Mouse (Mus musculus): Measurements from ENCODE around the gene Yeats4. TPM values are rescaled to one million over a fixed set of nuclear protein-coding genes. Genes with fewer than 3 reads are reported as not detected.

Gene Yeats4
- 107 and 111 TPM in 2 replicates for polyA plus RNA-seq (2016; fragmentation: Nextera tagmentation; extraction: Ambion mirVana)

- peaks cover 36% of the 10 kb centered on the region for H3K36me3 ChIP-seq
- peak within 1 kb of the TSS; percentile 99 for H3K27ac ChIP-seq
- no peaks in the 10 kb centered on the region for H3K27me3 ChIP-seq (ENCODE audit: low read depth, poor library complexity, severe bottlenecking)
- peak; percentile 98 for DNase-seq (ENCODE audit: low spot score)
- WGBS: 1% methylated on average over 61 of the region's 63 CpGs
- no peaks in the 10 kb centered on the region for H3K9me3 ChIP-seq (replicated peaks)
- peaks cover 21% of the 10 kb centered on the region for H3K4me1 ChIP-seq
- H3K4me3 ChIP-seq: peak within 1 kb of the TSS; percentile 81
These were observed at the start of gene Yeats4 for GRCm38 (mm10) chr10:117224102-117224990. TSS of gene Yeats4 (minus strand) at chr10:117224507.

- H3K36me3 ChIP-seq: no peaks in the 10 kb centered on the region
- H3K9me3 ChIP-seq (replicated peaks): no peaks in the 10 kb centered on the region
- no peaks in the 10 kb centered on the region for H3K27me3 ChIP-seq (ENCODE audit: low read depth, poor library complexity, severe bottlenecking)
- DNase-seq (ENCODE audit: low spot score): peak; percentile 7
- no peak overlapping the region for H3K4me3 ChIP-seq
- no peak overlapping the region for H3K27ac ChIP-seq
- no peaks in the 10 kb centered on the region for H3K4me1 ChIP-seq
These were observed 47.7 kb upstream of the Yeats4 start for GRCm38 (mm10) chr10:117272023-117272422.

DNA sequence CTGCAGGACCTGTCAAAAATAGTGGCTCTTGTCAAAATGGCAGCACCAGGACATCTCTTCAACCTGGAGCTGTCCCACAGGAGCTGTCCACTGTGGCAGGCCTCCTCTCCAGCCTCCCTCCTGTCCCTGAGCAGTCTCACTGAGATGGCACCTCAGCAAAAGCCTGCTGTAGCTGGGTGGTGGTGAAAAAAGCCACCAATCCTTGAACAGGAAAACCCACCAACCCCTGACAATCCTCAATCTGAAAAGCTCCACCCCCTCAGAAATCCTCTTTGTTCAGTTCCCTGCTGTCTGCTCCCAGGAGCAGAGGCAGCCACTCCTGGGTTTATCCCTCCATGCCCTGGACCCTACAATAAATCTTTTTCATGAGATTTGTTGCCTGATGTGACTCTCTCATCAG is 35.6 kb upstream of the Yeats4 start:
- H3K4me1 ChIP-seq: no peaks in the 10 kb centered on the region
- no peak overlapping the region for H3K27ac ChIP-seq
- no peaks in the 10 kb centered on the region for H3K36me3 ChIP-seq
- DNase-seq (ENCODE audit: low spot score): no peak
- no peaks in the 10 kb centered on the region for H3K27me3 ChIP-seq (ENCODE audit: low read depth, poor library complexity, severe bottlenecking)
- no peak overlapping the region for H3K4me3 ChIP-seq
- no peaks in the 10 kb centered on the region for H3K9me3 ChIP-seq (replicated peaks)

DNA sequence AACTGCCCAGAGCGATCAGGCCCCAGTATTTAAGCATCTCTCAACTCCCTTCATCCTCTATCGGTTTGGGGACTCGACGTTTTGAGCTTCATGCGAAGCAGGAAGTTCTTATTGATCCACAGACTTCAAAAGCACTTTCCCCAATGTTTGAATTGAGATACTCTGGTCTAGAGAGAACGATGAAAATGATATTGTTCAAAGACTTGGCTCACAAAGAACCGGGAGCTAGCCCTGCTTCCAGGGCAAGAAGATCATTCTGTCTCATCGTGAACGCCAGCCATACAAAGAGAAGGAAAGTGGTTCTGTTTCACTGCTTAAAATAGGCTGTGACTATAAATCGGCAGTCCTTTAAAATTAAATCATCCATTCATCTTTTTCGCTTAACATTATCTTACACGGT is 14.3 kb upstream of the Yeats4 start, which contains the start of gene 9530003J23Rik:
Gene 9530003J23Rik (minus strand): TSS at position 101 of the 400 bp plus-strand sequence.
- Histone ChIP-seq H3K27ac (no peak within 1 kb of the TSS), H3K36me3 (no peaks in the 10 kb centered on the region), H3K4me3 (no peak within 1 kb of the TSS), H3K4me1 (peaks cover 5% of the 10 kb centered on the region; the same call in 1 of the 2 replicates), H3K27me3 (ENCODE audit: low read depth, poor library complexity, severe bottlenecking) (no peaks in the 10 kb centered on the region), H3K9me3 (replicated peaks) (no peaks in the 10 kb centered on the region)
- DNase-seq (ENCODE audit: low spot score): no peak
- 91% methylated on average over 12 of the region's 12 CpGs for WGBS

DNA sequence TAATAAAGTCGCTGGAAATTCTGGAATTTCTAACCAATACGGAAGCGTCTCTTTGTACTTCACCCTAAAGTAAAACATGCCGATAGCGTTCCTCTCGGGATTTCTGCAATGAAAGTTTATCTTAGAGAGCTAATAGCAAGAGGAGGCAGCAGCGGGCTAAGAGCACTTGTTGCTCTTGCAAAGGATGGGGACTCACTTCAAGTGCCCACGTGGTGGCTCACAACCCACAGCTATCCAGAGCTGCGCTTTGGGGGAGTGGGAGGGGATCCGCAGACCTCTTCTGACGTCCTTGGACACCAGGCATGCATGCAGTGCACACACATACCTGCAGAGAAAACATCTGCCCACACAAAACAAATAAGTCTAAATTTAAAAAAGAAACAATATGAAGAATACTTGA is 11.6 kb upstream of the Yeats4 start:
- H3K27me3 ChIP-seq (ENCODE audit: low read depth, poor library complexity, severe bottlenecking): no peaks in the 10 kb centered on the region
- no peak for DNase-seq (ENCODE audit: low spot score)
- H3K27ac ChIP-seq: no peak overlapping the region
- no peaks in the 10 kb centered on the region for H3K36me3 ChIP-seq
- peaks cover 5% of the 10 kb centered on the region; the same call in 1 of the 2 replicates for H3K4me1 ChIP-seq
- WGBS: 60% methylated on average over 11 of the region's 11 CpGs
- no peaks in the 10 kb centered on the region for H3K9me3 ChIP-seq (replicated peaks)
- no peak overlapping the region for H3K4me3 ChIP-seq

DNA sequence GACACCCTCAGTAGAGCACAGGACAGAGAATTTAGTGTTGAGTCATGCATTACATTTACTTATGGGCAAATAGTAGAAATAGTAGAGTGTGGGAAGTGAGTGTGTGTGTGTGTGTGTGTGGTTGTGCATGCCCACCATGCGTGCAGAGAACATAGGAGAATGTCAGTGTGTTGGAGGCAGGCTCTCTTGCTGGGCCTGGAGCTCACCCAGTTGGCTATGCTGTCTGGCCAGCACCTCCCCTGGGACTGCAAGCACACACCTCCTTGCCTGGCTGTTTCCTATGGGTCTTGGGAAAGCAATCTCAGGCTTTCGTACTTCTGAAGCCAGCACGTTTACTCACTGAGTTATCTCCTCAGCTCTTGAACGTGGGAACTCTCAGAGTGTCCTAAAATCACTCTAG is 10.5 kb upstream of the Yeats4 start:
- no peak overlapping the region for H3K4me3 ChIP-seq
- H3K4me1 ChIP-seq: peaks cover 5% of the 10 kb centered on the region; the same call in 1 of the 2 replicates
- H3K9me3 ChIP-seq (replicated peaks): no peaks in the 10 kb centered on the region
- no peak overlapping the region for H3K27ac ChIP-seq
- no peaks in the 10 kb centered on the region for H3K27me3 ChIP-seq (ENCODE audit: low read depth, poor library complexity, severe bottlenecking)
- WGBS: 68% methylated on average over 4 of the region's 4 CpGs
- H3K36me3 ChIP-seq: no peaks in the 10 kb centered on the region
- DNase-seq (ENCODE audit: low spot score): no peak

GRCm38 (mm10) chr10:117229826-117230225 is 5.5 kb upstream of the Yeats4 start:
- no peaks in the 10 kb centered on the region for H3K27me3 ChIP-seq (ENCODE audit: low read depth, poor library complexity, severe bottlenecking)
- H3K36me3 ChIP-seq: no peaks in the 10 kb centered on the region
- no peak overlapping the region for H3K4me3 ChIP-seq
- H3K27ac ChIP-seq: no peak overlapping the region
- WGBS: 73% methylated on average over 16 of the region's 16 CpGs
- H3K9me3 ChIP-seq (replicated peaks): no peaks in the 10 kb centered on the region
- H3K4me1 ChIP-seq: peaks cover 4% of the 10 kb centered on the region
- no peak for DNase-seq (ENCODE audit: low spot score)

GRCm38 (mm10) chr10:117226002-117226401 is 1.7 kb upstream of the Yeats4 start:
- 74% methylated on average over 3 of the region's 3 CpGs for WGBS
- Histone ChIP-seq H3K36me3 (peaks cover 20% of the 10 kb centered on the region), H3K27me3 (ENCODE audit: low read depth, poor library complexity, severe bottlenecking) (no peaks in the 10 kb centered on the region), H3K4me3 (no peak overlapping the region), H3K27ac (no peak overlapping the region), H3K4me1 (peaks cover 21% of the 10 kb centered on the region), H3K9me3 (replicated peaks) (no peaks in the 10 kb centered on the region)
- DNase-seq (ENCODE audit: low spot score): no peak

DNA sequence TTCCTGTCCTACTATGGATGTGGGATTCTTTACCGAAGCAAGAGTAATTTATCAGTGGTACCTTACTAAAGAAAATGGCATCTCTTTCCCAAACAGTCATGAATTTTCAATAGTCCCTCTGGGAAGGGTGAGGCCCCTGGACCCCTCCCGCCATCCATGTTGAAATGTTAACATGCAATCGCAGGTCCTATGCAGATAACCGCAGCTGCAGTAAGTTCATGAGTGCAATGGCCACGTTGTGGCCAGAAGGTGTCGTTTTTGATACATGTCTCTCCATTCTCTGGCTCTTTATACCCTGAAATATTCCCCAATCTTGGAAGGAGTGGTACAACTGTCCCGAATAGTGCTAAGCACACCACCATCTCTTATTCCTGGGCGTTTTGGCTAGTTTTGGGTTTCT is 787 bp upstream of the Yeats4 start:
- peak overlapping the region; percentile 81 for H3K4me3 ChIP-seq
- H3K4me1 ChIP-seq: peaks cover 21% of the 10 kb centered on the region
- 60% methylated on average over 8 of the region's 8 CpGs for WGBS
- no peaks in the 10 kb centered on the region for H3K9me3 ChIP-seq (replicated peaks)
- no peak for DNase-seq (ENCODE audit: low spot score)
- H3K27ac ChIP-seq: peak overlapping the region; percentile 99; the same call in 1 of the 2 replicates
- H3K36me3 ChIP-seq: peaks cover 29% of the 10 kb centered on the region
- no peaks in the 10 kb centered on the region for H3K27me3 ChIP-seq (ENCODE audit: low read depth, poor library complexity, severe bottlenecking)

GRCm38 (mm10) chr10:117223758-117224101 is 577 bp downstream of the Yeats4 start:
- H3K27ac ChIP-seq: peak overlapping the region; percentile 99
- H3K4me1 ChIP-seq: peaks cover 21% of the 10 kb centered on the region
- DNase-seq (ENCODE audit: low spot score): no peak
- WGBS: under 1% methylated on average over 9 of the region's 9 CpGs
- peaks cover 39% of the 10 kb centered on the region for H3K36me3 ChIP-seq
- H3K27me3 ChIP-seq (ENCODE audit: low read depth, poor library complexity, severe bottlenecking): no peaks in the 10 kb centered on the region
- H3K4me3 ChIP-seq: peak overlapping the region; percentile 81
- no peaks in the 10 kb centered on the region for H3K9me3 ChIP-seq (replicated peaks)

DNA sequence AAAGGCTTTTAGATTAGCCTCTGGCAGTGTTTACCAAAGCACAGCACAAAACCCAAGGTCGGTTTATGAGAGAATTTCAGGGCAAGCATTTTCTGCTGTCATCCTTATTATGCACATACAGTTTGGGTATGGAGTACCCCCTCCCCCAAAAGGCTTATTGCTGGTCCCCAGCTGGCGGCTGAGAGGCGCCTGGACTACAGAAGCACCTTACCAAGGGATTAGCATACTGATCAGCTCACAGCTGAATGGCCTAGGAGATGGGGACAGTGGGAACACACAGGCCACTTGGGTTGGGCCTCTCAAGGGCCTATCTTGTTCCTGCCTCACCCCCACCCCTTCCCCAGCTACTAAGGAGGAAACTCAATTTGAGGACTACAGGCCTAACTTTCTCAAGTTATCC is 1.5 kb downstream of the Yeats4 start:
- Histone ChIP-seq H3K27ac (no peak overlapping the region), H3K4me3 (peak overlapping the region; percentile 81), H3K4me1 (peaks cover 21% of the 10 kb centered on the region), H3K36me3 (peaks cover 48% of the 10 kb centered on the region), H3K27me3 (ENCODE audit: low read depth, poor library complexity, severe bottlenecking) (no peaks in the 10 kb centered on the region), H3K9me3 (replicated peaks) (no peaks in the 10 kb centered on the region)
- no peak for DNase-seq (ENCODE audit: low spot score)
- 74% methylated on average over 3 of the region's 3 CpGs for WGBS

- Histone ChIP-seq H3K27me3 (ENCODE audit: low read depth, poor library complexity, severe bottlenecking) (no peaks in the 10 kb centered on the region), H3K4me1 (peaks cover 10% of the 10 kb centered on the region), H3K9me3 (replicated peaks) (no peaks in the 10 kb centered on the region), H3K27ac (no peak overlapping the region), H3K36me3 (peaks cover 89% of the 10 kb centered on the region), H3K4me3 (no peak overlapping the region)
- WGBS: 95% methylated on average over 8 of the region's 8 CpGs
- DNase-seq (ENCODE audit: low spot score): no peak
These were observed 6.0 kb downstream of the Yeats4 start for GRCm38 (mm10) chr10:117218351-117218750.

DNA sequence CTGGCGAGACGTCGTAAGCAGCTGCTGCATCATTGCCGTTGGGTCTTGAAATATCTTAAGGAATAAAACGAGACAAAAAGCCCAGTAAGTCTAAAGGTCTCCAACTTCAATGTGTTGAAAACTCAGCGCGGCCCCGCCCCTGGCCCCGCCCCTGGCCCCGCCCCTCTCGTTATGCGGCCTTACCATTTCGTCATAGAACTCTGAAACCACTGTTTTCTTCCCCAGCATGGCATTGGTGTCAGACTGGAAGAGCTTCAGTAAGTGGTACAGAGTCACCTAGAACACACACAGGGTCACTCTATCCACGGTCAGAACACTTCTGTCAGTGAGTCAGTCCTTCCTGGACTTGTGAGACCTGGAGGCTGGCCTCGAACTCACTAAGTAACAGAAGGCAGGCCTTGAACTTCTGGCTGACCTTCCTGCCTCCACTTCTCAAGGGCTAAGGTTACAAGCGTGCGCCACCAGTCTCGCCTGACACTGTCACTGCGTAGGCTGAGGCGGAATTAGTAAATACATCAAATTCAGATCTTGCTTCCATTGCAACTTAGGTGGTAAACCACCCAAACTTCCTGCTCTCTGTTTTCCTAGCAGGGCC is 7.0 kb downstream of the Yeats4 start:
- Histone ChIP-seq H3K36me3 (peaks cover 93% of the 10 kb centered on the region), H3K4me3 (no peak overlapping the region), H3K9me3 (replicated peaks) (no peaks in the 10 kb centered on the region), H3K27ac (no peak overlapping the region), H3K4me1 (0 out of 2 replicates have a peak, but pooled peaks cover 2% of the 10 kb centered on the region), H3K27me3 (ENCODE audit: low read depth, poor library complexity, severe bottlenecking) (no peaks in the 10 kb centered on the region)
- DNase-seq (ENCODE audit: low spot score): no peak
- 85% methylated on average over 20 of the region's 20 CpGs for WGBS

Measured in limb, embryonic 10.5 days (tissue).